Mouse (Mus musculus) stomach, embryonic 16.5 days (tissue): ENCODE data around the gene Slc25a26. TPM values are rescaled to one million over a fixed set of nuclear protein-coding genes. Genes with fewer than 3 reads are reported as not detected.

Experiments used
- ATAC-seq: fragments of 200-750 bp; cut with Nextera tagmentation; 2 replicates; pipeline ENCODE4 v1.8.0; 2017; ENCODE audit warnings: moderate number of reproducible peaks, moderate TSS enrichment; ENCODE audit not compliant: insufficient read depth, low FRiP score
- H3K27ac ChIP-seq: fragments of 300-500 bp; sonication (generic); 2 replicates; pipeline ENCODE4 v1.5.1; 2014; ENCODE audit warnings: low read length
- H3K27me3 ChIP-seq: fragments of 300-500 bp; sonication (generic); 2 replicates; pipeline ENCODE4 v1.6.1; 2014; ENCODE audit warnings: low read length, control low read depth, mixed read lengths; ENCODE audit not compliant: control insufficient read depth, insufficient read depth
- H3K36me3 ChIP-seq: fragments of 300-500 bp; sonication (generic); 2 replicates; pipeline ENCODE4 v1.6.1; 2014; ENCODE audit warnings: low read length; ENCODE audit not compliant: control insufficient read depth, insufficient read depth
- H3K4me1 ChIP-seq: fragments of 300-500 bp; sonication (generic); 2 replicates; pipeline ENCODE4 v1.6.1; 2014; ENCODE audit warnings: low read length, control low read depth, mixed read lengths; ENCODE audit not compliant: control insufficient read depth, insufficient read depth
- H3K4me2 ChIP-seq: fragments of 300-500 bp; sonication (generic); 2 replicates; pipeline ENCODE4 v1.6.1; 2014; ENCODE audit warnings: low read depth, low read length, mixed read lengths
- H3K4me3 ChIP-seq: fragments of 300-500 bp; sonication (generic); replicated peaks from 2 replicates; pipeline ENCODE4 v1.5.1; 2014; ENCODE audit warnings: mild to moderate bottlenecking, low read length
- H3K9ac ChIP-seq: fragments of 300-500 bp; sonication (generic); 2 replicates; pipeline ENCODE4 v1.6.1; 2014; ENCODE audit warnings: low read length
- H3K9me3 ChIP-seq: fragments of 300-500 bp; sonication (generic); replicated peaks from 2 replicates; pipeline ENCODE4 v1.6.1; 2016; ENCODE audit warnings: low read length, control low read depth; ENCODE audit not compliant: control insufficient read depth
- WGBS: fragments of 180-500 bp; shearing (Covaris S2); extraction: QIAGEN DNeasy Blood & Tissue Kit; methylation state at CpG from one replicate; pipeline ENCODE4 v1.1.7; 2014; 5-methylcytosine and 5-hydroxymethylcytosine counted together
- polyA plus RNA-seq: library from polyadenylated mRNA; unstranded; fragments of >200 nt; fragmentation: Nextera tagmentation; extraction: Ambion mirVana; gene quantifications from 2 replicates; pipeline ENCODE4 v1.2.1, GENCODE M21; 2015

Slc25a26 gene
- polyA plus RNA-seq, 1 experiment from 2014 or later: 8.2 TPM

- H3K4me2 ChIP-seq: no peak overlapping the region
- H3K4me3 ChIP-seq: no peak overlapping the region
- H3K27me3 ChIP-seq: no peaks in the 10 kb centered on the region
- no peaks in the 10 kb centered on the region for H3K4me1 ChIP-seq
- no peak overlapping the region for H3K9ac ChIP-seq
- no peak for ATAC-seq
- H3K36me3 ChIP-seq: no peaks in the 10 kb centered on the region
- H3K9me3 ChIP-seq: no peaks in the 10 kb centered on the region
- H3K27ac ChIP-seq: no peak overlapping the region
- WGBS: 94% methylated on average over 2 of the region's 2 CpGs
Measured at GRCm38 (mm10) chr6:94565766-94566165, 65.6 kb downstream of the Slc25a26 start.

GRCm38 (mm10) chr6:94568040-94568439, 67.9 kb downstream of the Slc25a26 start:
- 85% methylated on average over 2 of the region's 2 CpGs for WGBS
- H3K4me3 ChIP-seq: no peak overlapping the region

GRCm38 (mm10) chr6:94575526-94576166, 75.5 kb downstream of the Slc25a26 start:
- Histone ChIP-seq H3K36me3 (no peaks in the 10 kb centered on the region), H3K27me3 (no peaks in the 10 kb centered on the region), H3K9me3 (no peaks in the 10 kb centered on the region), H3K27ac (no peak overlapping the region), H3K9ac (no peak overlapping the region), H3K4me1 (no peaks in the 10 kb centered on the region), H3K4me2 (no peak overlapping the region), H3K4me3 (no peak overlapping the region)
- WGBS: 56% methylated on average over 9 of the region's 9 CpGs
- no peak for ATAC-seq

More at GRCm38 (mm10) chr6:94568040-94568439, 67.9 kb downstream of the Slc25a26 start:
- Histone ChIP-seq H3K27me3 (no peaks in the 10 kb centered on the region), H3K9me3 (no peaks in the 10 kb centered on the region), H3K9ac (no peak overlapping the region), H3K4me1 (no peaks in the 10 kb centered on the region), H3K27ac (no peak overlapping the region), H3K36me3 (no peaks in the 10 kb centered on the region), H3K4me2 (no peak overlapping the region)
- no peak for ATAC-seq

GRCm38 (mm10) chr6:94577991-94578390, 77.9 kb downstream of the Slc25a26 start:
- 77% methylated on average over 8 of the region's 8 CpGs for WGBS
- Histone ChIP-seq H3K4me1 (no peaks in the 10 kb centered on the region), H3K4me2 (no peak overlapping the region), H3K9ac (no peak overlapping the region), H3K27ac (no peak overlapping the region), H3K36me3 (no peaks in the 10 kb centered on the region), H3K9me3 (no peaks in the 10 kb centered on the region), H3K27me3 (no peaks in the 10 kb centered on the region), H3K4me3 (no peak overlapping the region)
- ATAC-seq: no peak

- Histone ChIP-seq H3K36me3 (no peaks in the 10 kb centered on the region), H3K9ac (no peak overlapping the region), H3K4me2 (no peak overlapping the region), H3K4me1 (no peaks in the 10 kb centered on the region), H3K9me3 (no peaks in the 10 kb centered on the region), H3K27me3 (no peaks in the 10 kb centered on the region), H3K4me3 (no peak overlapping the region), H3K27ac (no peak overlapping the region)
- ATAC-seq: no peak
- WGBS: 72% methylated on average over 9 of the region's 9 CpGs
Measured at GRCm38 (mm10) chr6:94582055-94582454, 81.9 kb downstream of the Slc25a26 start.

GRCm38 (mm10) chr6:94584147-94584695, 84.1 kb downstream of the Slc25a26 start:
- no peak overlapping the region for H3K4me3 ChIP-seq
- H3K27ac ChIP-seq: no peak overlapping the region
- H3K4me1 ChIP-seq: no peaks in the 10 kb centered on the region
- WGBS: 91% methylated on average over 9 of the region's 9 CpGs
- H3K4me2 ChIP-seq: no peak overlapping the region
- no peaks in the 10 kb centered on the region for H3K36me3 ChIP-seq
- H3K9ac ChIP-seq: no peak overlapping the region
- ATAC-seq: no peak
- 0 out of 2 replicates have a peak, but pooled peaks cover 3% of the 10 kb centered on the region for H3K9me3 ChIP-seq
- no peaks in the 10 kb centered on the region for H3K27me3 ChIP-seq

- no peak for ATAC-seq
- H3K9me3 ChIP-seq: 0 out of 2 replicates have a peak, but pooled peaks cover 3% of the 10 kb centered on the region
- no peak overlapping the region for H3K9ac ChIP-seq
- H3K27me3 ChIP-seq: no peaks in the 10 kb centered on the region
- no peak overlapping the region for H3K27ac ChIP-seq
- 86% methylated on average over 4 of the region's 4 CpGs for WGBS
- no peak overlapping the region for H3K4me3 ChIP-seq
- H3K4me1 ChIP-seq: no peaks in the 10 kb centered on the region
- no peak overlapping the region for H3K4me2 ChIP-seq
- H3K36me3 ChIP-seq: no peaks in the 10 kb centered on the region
Measured at GRCm38 (mm10) chr6:94584976-94585375, 84.8 kb downstream of the Slc25a26 start.

- H3K27ac ChIP-seq: no peak overlapping the region
- no peaks in the 10 kb centered on the region for H3K36me3 ChIP-seq
- WGBS: 62% methylated on average over 4 of the region's 4 CpGs
- H3K4me3 ChIP-seq: no peak overlapping the region
- peaks cover 9% of the 10 kb centered on the region; the same call in 1 of the 2 replicates for H3K4me1 ChIP-seq
- no peak for ATAC-seq
- no peaks in the 10 kb centered on the region for H3K27me3 ChIP-seq
- no peak overlapping the region for H3K9ac ChIP-seq
- H3K4me2 ChIP-seq: no peak overlapping the region
- 0 out of 2 replicates have a peak, but pooled peaks cover 3% of the 10 kb centered on the region for H3K9me3 ChIP-seq
Measured at GRCm38 (mm10) chr6:94588365-94588764, 88.2 kb downstream of the Slc25a26 start.

- Histone ChIP-seq H3K9me3 (0 out of 2 replicates have a peak, but pooled peaks cover 3% of the 10 kb centered on the region), H3K4me1 (peaks cover 10% of the 10 kb centered on the region; the same call in 1 of the 2 replicates), H3K9ac (no peak overlapping the region), H3K4me3 (no peak overlapping the region), H3K27me3 (no peaks in the 10 kb centered on the region), H3K27ac (no peak overlapping the region), H3K36me3 (no peaks in the 10 kb centered on the region), H3K4me2 (no peak overlapping the region)
- 7% methylated on average over 8 of the region's 8 CpGs for WGBS
- ATAC-seq: peak; percentile 59; the same call in 1 of the 2 replicates
Measured at GRCm38 (mm10) chr6:94592243-94592642, 92.1 kb downstream of the Slc25a26 start.
